Mouse (Mus musculus): ENCODE results near the gene Rab11a. TPM values are rescaled to one million over a fixed set of nuclear protein-coding genes. Genes with fewer than 3 reads are reported as not detected.

The Rab11a gene
- total RNA-seq (2023), result 109 TPM

GRCm38 (mm10) chr9:64737406-64738201 is at the start of gene Rab11a:
TSS of gene Rab11a (minus strand) at chr9:64737758.

Other genes starting within 250 kb of the Rab11a start
- 180 TPM for gene Dennd4a, start 73.6 kb upstream of the Rab11a start, total RNA-seq (2023)
- gene Slc24a1, start 213.8 kb upstream of the Rab11a start, total RNA-seq (2023), result not detected
- gene Ints14, start 223.1 kb upstream of the Rab11a start, total RNA-seq (2023), result 33.9 TPM

Measured in CD4-positive naive resting alpha-beta T cell, adult 76 days (primary cell).